Mouse (Mus musculus) v-Abl transformed pro-B cells (cell line): Measurements from ENCODE around the gene S100a8.

Experiments used
- in situ Hi-C, 2 experiments: fragments of 400-800 bp; cut with MboI; formaldehyde crosslinking; loops; one replicate each; pipeline ENCODE4 v1.15.1; 2025; ENCODE audit not compliant: unreplicated experiment in 2 of 2

The S100a8 gene

DNA sequence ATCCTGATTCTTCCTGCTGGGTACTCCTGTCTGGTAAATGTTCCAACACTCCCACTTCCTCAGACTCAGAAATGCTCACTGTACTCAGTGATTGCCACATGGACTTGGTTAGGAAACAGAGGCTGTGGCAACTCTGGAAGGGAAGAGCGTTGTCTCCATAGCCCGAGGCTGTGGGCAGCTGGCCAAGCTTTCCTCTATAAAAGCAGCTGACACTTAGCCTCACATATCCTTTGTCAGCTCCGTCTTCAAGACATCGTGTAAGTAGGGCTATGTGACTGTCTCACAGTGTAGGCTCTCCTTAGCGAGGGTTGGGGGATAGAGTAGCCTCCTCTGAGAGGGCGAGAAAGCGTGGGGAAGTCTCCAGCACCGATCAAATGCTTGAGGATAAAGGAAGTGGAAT is at the start of gene S100a8:
S100a8 (plus strand) TSS at position 133 of the 400 bp plus-strand sequence.
- in situ Hi-C loops, result loop anchor here in 1 of 2 experiments (25.0 kb wide), 1 partner anchor 1132 kb away; no protein-coding TSS in a partner anchor

DNA sequence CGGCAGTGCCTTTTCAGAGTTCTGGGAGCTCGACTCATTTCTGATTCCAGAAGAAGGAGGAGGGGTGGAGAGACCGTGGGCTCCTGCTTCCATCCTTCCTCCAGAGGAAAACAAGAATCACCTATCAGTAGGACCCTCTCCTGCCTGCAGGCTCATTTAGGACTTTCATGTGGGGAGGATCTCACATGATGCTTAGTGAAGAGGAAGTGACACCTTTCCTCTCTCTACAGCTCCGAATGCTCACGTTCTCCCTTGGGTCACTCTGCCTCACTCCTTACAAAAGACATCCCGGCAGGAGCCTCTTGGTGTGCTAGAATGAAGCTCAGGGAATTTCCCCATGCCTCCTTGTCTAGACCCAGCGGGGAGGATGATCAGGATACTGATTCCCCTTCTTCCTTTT is 47.2 kb upstream of the S100a8 start:
- in situ Hi-C loops, result loop anchor here in 1 of 2 experiments (25.0 kb wide), 1 partner anchor 409 kb away; the partner anchor contains the start of genes Rab13 and Rps27

DNA sequence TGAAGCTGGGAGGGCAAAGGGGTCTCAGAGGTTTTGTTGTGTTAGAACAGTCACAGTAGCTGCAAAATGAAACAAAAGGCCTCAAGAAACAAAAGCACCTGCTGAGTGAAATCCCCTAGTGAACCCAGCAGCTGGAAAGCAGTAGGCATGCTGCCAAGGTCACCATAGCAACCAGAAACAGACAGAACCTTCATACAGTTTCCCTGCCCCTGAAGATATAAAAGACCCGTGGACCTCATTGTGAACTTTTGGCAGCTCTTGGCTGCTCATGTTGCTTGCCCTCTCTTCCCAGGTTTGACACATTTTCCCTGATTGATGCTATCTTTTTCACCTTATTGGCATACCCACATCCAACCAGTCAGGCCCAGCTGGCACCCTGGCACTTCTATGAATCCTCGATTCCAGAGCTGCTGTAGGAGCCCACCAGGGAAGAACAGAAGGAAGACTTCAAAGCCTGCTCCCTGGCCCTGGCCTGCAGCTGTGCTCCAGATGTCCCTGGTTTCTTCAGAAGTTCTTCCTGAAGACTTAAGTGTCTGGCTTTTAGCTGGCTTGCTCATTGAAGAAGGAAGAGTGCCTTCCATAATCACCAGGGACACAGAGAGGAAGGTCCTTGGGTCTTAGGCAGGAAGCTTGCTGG is 45.2 kb upstream of the S100a8 start:
- in situ Hi-C loops, result loop anchor here in 1 of 2 experiments (25.0 kb wide), 1 partner anchor 411 kb away; the partner anchor contains the start of genes Rab13 and Rps27

DNA sequence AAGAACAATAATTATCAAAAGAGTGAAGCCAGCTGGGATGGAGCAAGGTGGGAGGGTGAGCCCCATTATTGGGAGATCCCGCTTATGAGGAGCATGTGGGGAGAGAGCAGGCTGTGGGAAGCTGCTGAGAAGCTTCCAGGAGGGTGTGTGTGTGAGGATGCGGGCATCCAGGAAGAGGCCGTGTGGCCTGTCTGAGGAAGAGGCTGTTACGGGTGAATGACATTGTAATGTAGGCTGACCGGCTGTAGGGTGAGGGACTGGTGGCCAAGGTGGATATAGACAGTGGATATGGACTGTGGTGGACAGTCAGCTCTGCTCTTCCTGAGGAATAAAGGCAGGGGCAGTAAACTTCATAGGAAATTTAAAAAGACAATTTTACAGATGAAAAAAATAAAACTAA is 43.3 kb upstream of the S100a8 start:
- in situ Hi-C loops, result loop anchor here in 1 of 2 experiments (25.0 kb wide), 1 partner anchor 688 kb away; no protein-coding TSS in a partner anchor

DNA sequence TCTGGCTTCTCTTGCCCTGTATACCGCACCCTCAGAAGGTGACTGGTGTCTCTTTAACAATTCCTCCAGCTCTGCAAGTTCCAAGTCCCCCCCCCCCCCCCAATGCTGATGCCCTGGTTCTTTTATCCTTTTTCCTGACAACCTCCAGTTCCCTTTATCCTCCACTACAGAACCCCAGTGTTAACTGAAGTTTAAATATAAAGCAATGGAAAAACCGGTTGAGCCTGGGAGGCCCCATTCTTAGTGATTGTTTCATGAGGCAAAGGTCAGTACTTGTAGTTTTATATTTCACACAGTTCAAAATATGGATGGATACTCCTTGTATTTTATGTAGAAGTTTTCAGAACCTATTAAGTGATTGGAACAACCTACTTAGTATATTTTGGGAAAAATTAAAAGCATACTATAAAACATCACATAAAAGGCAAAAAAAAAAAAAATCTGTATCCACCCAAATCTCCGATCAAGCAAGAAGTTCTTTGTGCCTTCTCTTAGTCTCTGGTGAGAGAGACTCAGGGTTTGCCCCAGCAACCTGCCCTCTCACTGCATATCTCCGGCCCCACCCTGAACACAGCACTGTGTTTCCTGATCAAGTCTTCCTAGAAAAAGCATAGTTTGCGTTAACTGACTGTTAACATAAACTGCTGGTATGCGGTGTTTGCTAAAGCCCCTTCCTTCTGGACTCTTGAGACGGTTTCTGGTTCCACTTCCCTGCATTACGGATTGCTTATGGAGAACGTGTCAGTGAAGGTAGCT is 42.3 kb upstream of the S100a8 start:
- in situ Hi-C loops, result loop anchor here in 1 of 2 experiments (25.0 kb wide), 1 partner anchor 689 kb away; no protein-coding TSS in a partner anchor

DNA sequence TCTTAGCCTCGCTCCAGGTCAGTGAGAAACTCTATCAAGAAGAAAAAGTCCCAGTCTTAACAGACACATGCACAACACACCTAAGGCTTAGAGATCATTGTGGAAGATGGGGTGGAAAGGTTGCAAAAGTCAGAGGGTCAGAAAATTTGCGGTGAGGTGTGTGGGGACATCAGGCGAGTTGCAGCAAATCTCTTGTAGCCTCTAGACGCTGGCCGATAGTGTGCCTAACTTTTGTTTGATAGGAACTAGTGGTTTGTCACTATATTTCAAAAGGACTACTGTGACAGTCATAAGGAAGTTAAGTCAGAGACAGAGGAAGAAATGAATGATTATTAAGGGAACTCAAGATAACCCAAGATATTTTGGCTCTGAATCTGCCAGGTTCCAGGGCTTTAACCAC is 41.4 kb upstream of the S100a8 start:
- in situ Hi-C loops, result loop anchor here in 1 of 2 experiments (25.0 kb wide), 1 partner anchor 690 kb away; no protein-coding TSS in a partner anchor

DNA sequence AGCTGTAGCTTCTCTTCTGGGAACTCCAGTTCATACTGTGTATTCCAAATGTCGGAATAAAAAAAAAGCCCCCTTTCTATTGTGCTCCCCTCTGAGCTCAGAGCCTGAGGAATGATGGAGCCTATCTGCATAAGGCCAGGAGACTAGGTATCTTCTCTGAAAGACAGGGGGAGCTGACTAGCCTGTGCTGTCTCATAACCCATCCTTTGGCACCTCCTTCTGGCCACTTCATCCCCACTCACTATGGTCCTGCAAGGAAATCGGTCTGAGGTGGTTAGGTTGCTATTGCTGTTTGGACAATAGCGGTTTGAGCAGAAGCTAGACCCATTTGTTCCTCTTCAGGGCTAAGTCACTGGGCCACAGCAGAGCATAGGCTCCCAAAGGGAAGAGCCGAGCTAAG is 41.0 kb upstream of the S100a8 start:
- in situ Hi-C loops, result loop anchor here in 1 of 2 experiments (25.0 kb wide), 1 partner anchor 691 kb away; no protein-coding TSS in a partner anchor

DNA sequence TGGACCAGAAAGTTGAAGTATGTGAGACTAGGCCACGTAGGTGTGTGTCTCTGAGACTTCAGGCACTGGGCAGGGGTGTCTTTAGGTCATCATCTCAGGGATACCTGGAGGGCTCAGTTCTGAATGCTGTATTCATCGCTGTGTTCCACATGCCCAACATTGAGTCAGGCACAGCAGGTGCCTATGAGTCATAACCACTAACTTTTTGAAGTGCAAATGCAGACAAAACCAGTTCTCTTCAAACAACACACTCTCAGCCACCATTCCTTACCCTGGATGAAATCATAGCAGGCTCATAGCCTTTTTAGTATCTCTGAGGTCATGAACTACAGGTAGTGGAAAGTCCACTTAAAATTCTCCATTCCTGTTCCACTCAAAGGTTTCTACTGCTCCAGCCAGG is 39.5 kb upstream of the S100a8 start:
- in situ Hi-C loops, result loop anchor here in 1 of 2 experiments (25.0 kb wide), 1 partner anchor 692 kb away; no protein-coding TSS in a partner anchor

DNA sequence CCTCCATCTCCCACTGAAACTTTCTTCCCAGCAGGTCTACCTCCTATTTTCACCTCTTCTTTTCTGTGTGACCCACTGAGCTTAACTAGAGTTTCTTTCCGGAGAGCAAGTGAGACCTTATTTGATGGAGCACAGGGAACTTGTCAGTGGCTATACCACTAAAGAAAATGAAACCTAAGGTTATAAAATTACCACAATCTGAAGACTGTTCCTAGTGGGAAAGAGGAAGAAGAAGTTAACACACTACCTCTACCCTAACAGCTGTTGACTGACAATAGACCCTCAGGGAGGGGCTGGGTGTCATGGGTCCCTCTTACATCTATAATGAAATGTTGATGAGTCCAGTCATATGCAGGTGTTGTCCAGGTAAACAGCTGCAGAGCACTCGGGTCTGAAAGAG is 36.8 kb upstream of the S100a8 start:
- in situ Hi-C loops, result loop anchor here in 1 of 2 experiments (25.0 kb wide), 1 partner anchor 695 kb away; no protein-coding TSS in a partner anchor

DNA sequence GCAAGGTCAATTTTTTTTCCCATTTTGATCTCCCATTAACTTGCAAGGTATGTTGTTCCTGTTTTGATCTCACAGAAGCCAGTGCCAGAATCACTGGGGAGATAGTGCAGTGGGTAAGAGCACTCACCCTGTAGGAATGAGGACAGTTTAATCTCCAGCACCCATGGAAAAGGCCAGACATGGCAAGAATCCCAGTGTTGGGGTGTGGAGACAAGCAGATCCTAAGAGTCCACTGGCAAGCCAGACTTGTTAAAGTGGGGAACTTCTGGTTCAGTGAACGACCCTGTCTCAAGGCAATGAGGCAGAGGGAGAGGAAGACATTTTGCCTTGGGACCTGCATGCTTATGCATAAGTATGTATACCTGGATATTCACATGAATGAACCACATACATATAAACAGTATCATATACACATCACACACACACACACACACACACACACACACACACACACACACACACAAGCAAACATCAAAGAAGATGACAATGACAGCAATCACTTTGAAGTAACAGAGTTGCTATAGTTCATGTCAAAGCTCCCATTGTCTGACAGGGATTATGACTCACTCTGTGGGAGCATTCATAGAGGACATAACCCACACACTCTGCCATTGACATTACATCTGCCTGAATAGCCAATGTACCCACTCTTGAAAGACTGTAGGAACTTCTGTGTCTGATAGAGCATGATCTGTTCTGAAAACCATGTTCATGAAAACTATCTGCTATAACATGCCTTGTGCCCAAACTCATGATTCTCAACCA is 30.1 kb upstream of the S100a8 start:
- in situ Hi-C loops, result loop anchor here in 1 of 2 experiments (25.0 kb wide), 1 partner anchor 701 kb away; no protein-coding TSS in a partner anchor

DNA sequence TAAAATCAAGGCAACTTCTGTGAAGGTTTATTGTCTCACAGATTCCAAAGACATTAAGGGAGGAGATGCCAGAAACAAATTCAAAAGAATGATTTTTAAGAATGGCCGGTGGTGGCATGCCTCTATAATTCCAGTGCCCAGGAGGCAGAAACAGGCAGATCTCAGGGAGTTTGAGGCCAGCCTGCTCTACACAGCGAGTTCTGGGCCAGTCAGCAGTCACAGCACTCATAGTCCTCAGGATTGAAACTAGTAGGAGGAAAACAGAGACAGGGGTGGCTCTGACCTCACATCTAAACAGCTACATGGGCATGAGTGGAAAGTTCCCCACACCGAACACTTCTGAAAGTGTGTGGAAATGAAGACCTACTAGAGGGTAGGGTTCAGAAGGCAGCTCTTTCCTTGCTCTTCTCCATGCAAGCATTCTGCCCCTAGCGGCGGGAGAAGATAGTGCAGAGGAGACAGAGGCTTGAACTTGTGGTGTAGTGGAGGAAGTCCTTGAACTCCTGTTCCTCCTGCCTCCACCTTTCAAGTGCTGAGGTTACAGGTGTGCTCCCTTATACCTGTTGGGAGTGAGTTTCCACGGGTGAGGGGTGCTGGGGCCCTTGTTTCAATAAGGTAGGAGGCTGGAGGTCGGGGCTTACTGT is 29.1 kb upstream of the S100a8 start:
- in situ Hi-C loops, result loop anchor here (10.0 to 25.0 kb wide), 4 partner anchors 225 to 702 kb away; partner anchors contain the start of gene Tpm3 (in 1 of the 2)

DNA sequence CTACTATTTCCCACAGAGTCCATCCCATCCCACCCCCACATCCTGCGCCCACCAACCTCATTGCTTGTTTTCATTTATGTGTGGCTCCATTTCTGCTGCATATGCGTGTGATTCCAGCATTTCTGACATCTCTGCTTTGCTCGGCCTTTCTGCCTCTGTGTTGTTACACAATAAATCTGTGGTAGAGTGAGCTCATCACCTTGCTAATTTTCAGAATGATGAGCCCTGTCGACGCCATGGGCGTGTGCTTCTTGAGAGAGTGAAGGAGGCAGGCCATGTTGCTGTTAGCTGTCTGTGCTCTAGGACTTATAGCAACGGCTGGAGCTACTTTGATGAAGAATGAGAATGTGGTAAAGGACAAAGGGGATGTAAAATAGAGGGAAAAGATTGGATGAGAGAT is 27.8 kb upstream of the S100a8 start:
- in situ Hi-C loops, result loop anchor here (10.0 to 25.0 kb wide), 4 partner anchors 226 to 704 kb away; partner anchors contain the start of gene Tpm3 (in 1 of the 2)

DNA sequence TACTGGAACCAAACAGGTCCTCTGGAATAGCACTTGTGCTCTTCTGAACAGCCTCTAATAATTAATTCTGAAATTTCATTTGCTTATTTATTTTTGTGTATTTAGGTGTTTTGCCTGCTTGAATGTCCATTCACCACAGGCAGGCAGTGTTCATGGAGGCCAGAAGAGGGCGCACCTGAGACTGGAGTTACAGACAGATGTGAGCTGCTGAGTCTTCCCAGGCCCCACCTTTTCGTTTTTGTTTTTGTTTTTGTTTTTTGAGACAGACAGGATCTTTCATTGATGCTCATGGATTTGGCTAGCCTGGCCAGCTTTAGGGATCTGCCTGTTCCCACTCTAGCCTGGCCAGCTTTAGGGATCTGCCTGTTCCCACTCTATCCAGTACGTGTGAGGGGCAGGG is 24.6 kb upstream of the S100a8 start:
- in situ Hi-C loops, result loop anchor here (10.0 to 25.0 kb wide), 4 partner anchors 229 to 707 kb away; partner anchors contain the start of gene Tpm3 (in 1 of the 2)

DNA sequence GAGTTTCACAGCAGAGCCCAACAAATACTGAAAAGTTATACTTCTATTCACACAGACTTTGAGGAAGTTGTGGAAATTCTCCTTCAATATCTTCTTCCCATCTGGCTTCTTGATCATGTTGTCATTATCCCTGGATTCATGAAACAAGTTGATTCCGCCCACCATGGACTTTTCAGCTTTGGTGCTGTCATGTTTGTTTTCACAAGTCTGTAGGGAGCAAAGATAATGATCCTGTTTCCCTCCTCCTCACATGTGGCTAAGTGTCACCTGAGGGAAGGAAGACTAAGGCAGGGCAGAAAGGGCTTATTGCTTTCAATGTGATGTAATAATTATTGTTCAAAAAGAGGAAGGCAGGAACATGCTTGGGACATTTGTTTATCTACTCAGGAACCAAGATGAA is 21.5 kb upstream of the S100a8 start:
- in situ Hi-C loops, result loop anchor here (5.0 to 25.0 kb wide), 5 partner anchors 60 to 710 kb away; partner anchors contain the start of gene Tpm3 (in 1 of the 2)

DNA sequence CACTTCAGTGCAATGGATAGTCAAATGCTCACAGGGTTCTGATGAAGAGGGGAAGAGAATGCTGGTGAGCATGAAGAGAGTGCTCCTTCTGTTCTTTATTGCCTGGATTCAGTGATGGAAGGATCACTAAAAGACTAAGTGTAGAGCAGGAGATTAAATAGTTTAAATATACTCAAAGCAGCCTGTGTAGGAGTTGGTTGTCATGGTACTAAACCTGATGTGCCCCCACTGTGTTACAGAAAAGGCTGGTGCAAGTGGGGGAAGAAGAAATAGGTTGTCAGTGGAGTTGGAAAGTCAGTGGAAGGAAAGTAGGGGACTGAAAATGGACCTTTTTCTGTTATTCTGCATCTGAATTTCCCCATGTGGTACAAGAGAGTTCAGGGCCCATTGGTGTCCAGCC is 19.8 kb upstream of the S100a8 start:
- in situ Hi-C loops, result loop anchor here (5.0 to 25.0 kb wide), 5 partner anchors 62 to 712 kb away; partner anchors contain the start of gene Tpm3 (in 1 of the 2)

DNA sequence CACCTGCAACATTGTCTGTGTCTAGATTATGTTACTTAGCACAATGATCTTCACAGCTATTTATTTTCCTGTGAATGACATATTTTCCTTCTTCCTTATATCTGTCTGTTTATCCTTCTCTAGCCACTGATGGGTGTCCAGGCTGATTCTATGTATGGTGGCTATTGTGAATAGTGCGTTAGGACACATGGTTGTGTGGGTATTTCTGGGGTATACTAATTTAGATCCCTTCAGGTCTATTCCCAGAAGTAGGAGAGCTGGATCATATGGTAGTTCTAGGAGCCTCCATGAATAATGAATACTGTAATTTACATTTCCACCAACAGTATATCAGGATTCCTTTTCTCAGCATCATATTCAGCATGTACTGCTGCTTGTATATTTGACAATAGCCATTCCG is 18.9 kb upstream of the S100a8 start:
- in situ Hi-C loops, result loop anchor here (5.0 to 25.0 kb wide), 7 partner anchors 63 to 1113 kb away; partner anchors contain the start of gene Tpm3 (in 1 of the 2)

DNA sequence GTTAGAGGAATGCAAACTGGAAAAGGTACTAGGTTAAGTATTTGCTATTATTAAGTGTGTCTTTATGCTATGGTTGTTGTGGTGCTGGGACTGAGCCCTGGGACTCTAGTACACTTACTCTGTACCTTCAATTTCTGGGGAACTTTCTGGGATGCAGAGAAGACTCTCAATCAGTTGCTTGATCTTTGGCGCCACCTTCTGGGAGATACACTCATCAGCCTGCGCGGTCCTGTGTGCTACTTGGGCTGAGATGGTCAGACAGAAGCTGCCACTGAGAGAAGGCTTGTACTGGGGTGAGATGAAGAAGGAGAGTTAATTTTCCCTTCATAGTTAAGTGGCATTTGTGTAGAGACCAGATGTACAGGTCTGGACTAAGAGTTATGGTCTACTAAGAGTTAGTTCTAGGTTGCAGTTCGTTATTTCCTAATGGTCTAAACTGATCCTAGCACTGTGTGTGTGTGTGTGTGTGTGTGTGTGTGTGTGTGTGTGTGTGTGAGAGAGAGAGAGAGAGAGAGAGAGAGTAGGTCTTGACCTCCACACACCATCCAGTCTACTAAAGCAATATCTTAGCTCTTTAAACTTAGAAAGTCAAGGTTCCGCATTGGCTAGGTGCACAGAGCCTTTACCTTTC is 15.8 kb upstream of the S100a8 start:
- in situ Hi-C loops, result loop anchor here (5.0 to 25.0 kb wide), 2 partner anchors 231 to 1116 kb away; no protein-coding TSS in a partner anchor

DNA sequence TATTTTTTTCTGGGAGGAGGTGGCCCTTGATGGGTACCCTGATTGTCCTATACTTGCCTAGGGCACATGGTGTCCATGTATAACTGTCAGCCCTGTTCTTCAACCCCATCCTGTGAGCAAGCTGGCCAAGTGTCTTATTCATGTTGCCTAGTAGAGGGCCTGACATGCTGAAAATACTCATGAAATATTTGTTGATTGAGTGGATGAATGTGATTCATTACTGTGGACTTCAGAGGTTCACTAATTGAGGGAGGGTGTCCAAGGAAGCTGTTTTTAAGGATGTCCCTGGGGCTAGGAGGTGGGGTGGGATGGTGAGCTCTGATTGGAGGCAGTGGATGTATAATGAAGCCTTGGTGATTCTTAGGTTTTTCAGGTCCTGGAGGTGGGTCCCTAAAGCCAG is 15.1 kb upstream of the S100a8 start, which contains the start of gene S100a7a:
S100a7a (plus strand) TSS at position 301 of the 400 bp plus-strand sequence.
- in situ Hi-C loops, result loop anchor here (5.0 to 25.0 kb wide), 2 partner anchors 231 to 1116 kb away; no protein-coding TSS in a partner anchor
